Mouse (Mus musculus) adipose tissue, adult 10 weeks (tissue): ENCODE data around the gene Ccr1l1. TPM values are rescaled to one million over a fixed set of nuclear protein-coding genes. Genes with fewer than 3 reads are reported as not detected.

Source experiments
- polyA plus RNA-seq: library from polyadenylated mRNA; stranded (reverse); fragments of 350-450 nt; fragmentation: Illumina TruSeq; extraction: RNeasy Lipid Tissue Mini Kit (QIAGEN cat#74804); gene quantifications from one replicate; pipeline ENCODE4 v1.2.3, GENCODE M21; 2014; ENCODE audit warnings: low read depth, low replicate concordance

Ccr1l1 gene
- polyA plus RNA-seq, result not detected

DNA sequence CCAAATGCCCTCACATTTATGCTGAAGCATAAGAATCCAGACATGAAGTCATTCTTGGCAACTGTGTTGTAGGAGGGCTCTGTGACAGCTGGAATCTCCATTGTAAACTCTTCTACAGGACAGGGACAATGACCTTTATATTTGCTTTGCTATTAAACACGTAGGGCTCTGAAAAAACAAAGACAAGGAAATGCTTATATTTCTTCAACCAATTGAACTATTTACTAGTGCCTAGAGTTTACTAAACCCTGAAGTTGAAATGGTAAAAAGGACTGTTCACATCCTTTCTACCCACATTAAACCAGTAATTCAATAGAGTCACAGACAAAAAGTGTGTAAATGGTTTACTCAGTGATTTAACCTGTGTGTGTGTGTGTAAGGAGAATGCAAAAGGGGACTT lies at the start of gene Ccr1l1:
Ccr1l1 (minus strand) TSS at position 101 of the 400 bp plus-strand sequence.

GRCm38 (mm10) chr9:124021672-124022071 lies 43.5 kb upstream of the Ccr1l1 start, which contains the start of gene Ccr3:
TSS of gene Ccr3 (plus strand) at chr9:124021972.

DNA sequence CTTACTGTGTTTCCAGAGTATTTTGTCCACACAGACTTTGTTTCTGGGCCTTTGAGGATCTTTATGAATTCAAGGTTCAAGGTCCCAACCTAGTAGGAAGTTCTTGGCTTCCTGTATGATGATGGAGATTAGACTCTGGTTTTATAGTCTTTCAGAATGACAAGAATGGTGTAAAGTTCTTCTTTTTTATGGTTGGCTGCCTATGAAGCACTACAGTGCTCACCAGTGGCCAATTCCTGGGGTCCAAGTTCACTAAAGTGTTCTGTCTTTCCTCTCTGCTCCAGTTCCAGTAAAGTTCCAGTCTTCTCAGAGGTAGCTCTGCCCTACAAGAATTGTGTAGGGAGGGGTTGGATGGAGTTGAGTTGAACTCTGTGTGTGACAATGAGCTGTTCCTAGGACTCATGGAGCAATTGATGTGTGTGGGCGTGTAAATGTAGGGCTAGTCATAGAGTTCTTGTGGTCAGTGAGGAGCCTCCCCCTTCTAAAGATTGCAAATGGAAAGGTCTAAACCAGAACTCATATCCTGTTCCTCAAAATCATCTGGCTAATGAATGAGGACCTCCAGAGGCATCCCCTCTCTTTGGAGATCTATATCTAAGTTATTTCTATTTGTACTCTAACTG lies 9.8 kb downstream of the Ccr1l1 start, which contains the start of gene Ccr1:
Ccr1 (minus strand) TSS at position 403 of the 623 bp plus-strand sequence.

Other genes with a start within 250 kb of the Ccr1l1 start
- 1.6 TPM for gene Cxcr6, start 171.9 kb downstream of the Ccr1l1 start, polyA plus RNA-seq
- gene Fyco1, start 126.5 kb downstream of the Ccr1l1 start, polyA plus RNA-seq, result 30.4 TPM
- 0.43 TPM for gene Xcr1, start 116.4 kb downstream of the Ccr1l1 start, polyA plus RNA-seq
- 5.0 TPM for gene Ccr1, start 9.7 kb downstream of the Ccr1l1 start, polyA plus RNA-seq
- gene Ccr3, start 43.6 kb upstream of the Ccr1l1 start, polyA plus RNA-seq, result 0.63 TPM
- 18.8 TPM for gene Ccr2, start 123.5 kb upstream of the Ccr1l1 start, polyA plus RNA-seq
- 3.6 TPM for gene Ccr5, start 143.1 kb upstream of the Ccr1l1 start, polyA plus RNA-seq